Mouse (Mus musculus): ENCODE measurements around the gene Tab1. TPM values are rescaled to one million over a fixed set of nuclear protein-coding genes. Genes with fewer than 3 reads are reported as not detected.

Tab1 gene
- polyA plus RNA-seq, 1 experiment = 53.8 TPM

DNA sequence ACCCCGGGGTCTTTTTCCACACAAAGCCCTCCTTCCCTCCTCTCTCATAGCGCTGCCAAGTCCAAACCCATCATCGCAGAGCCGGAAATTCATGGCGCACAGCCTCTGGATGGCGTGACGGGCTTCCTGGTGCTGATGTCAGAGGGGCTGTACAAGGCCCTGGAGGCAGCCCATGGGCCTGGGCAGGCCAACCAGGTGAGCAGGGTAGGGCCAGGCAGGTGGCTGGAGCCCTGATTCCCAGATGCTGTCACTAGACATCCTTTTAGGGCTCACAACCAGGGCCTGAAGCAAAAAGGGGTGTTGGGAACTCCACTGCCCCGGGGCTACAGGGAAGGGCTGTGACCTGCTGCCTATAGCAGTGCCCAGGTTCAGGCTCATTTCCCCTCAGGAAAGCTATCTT, 22.8 kb downstream of the Tab1 start:
- no peak for DNase-seq
- Histone ChIP-seq H3K27me3 (ENCODE audit: control insufficient read depth, insufficient read depth, low read length) (no peaks in the 10 kb centered on the region), H3K4me3 (ENCODE audit: control insufficient read depth, insufficient read depth, low read length) (no peak overlapping the region), H3K27ac (ENCODE audit: control insufficient read depth, insufficient read depth, low read length) (no peak overlapping the region), H3K4me1 (replicated peaks; ENCODE audit: control insufficient read depth, insufficient read depth, low read length) (no peaks in the 10 kb centered on the region), H3K36me3 (ENCODE audit: control insufficient read depth, insufficient read depth, low read length) (peaks cover 74% of the 10 kb centered on the region)
- WGBS = 99% methylated on average over 8 of the region's 8 CpGs
- TF ChIP-seq CTCF (IDR thresholded peaks at IDR 0.05; ENCODE audit: borderline replicate concordance, control insufficient read depth, extremely low read depth, insufficient read depth, low read length, poor library complexity) (no peak), POLR2A (IDR thresholded peaks at IDR 0.05; ENCODE audit: control insufficient read depth, extremely low read depth, insufficient read depth, low read length, poor library complexity) (no peak)

GRCm38 (mm10) chr15:80157197-80157943, 24.4 kb downstream of the Tab1 start:
- no peak overlapping the region for H3K27ac ChIP-seq (ENCODE audit: control insufficient read depth, insufficient read depth, low read length)
- no peaks in the 10 kb centered on the region for H3K27me3 ChIP-seq (ENCODE audit: control insufficient read depth, insufficient read depth, low read length)
- no peak for TF ChIP-seq CTCF (IDR thresholded peaks at IDR 0.05; ENCODE audit: borderline replicate concordance, control insufficient read depth, extremely low read depth, insufficient read depth, low read length, poor library complexity)
- no peak for TF ChIP-seq POLR2A (IDR thresholded peaks at IDR 0.05; ENCODE audit: control insufficient read depth, extremely low read depth, insufficient read depth, low read length, poor library complexity)
- H3K4me3 ChIP-seq (ENCODE audit: control insufficient read depth, insufficient read depth, low read length) = no peak overlapping the region
- H3K4me1 ChIP-seq (replicated peaks; ENCODE audit: control insufficient read depth, insufficient read depth, low read length) = no peaks in the 10 kb centered on the region
- no peak for DNase-seq
- H3K36me3 ChIP-seq (ENCODE audit: control insufficient read depth, insufficient read depth, low read length) = peaks cover 83% of the 10 kb centered on the region
- 95% methylated on average over 22 of the region's 22 CpGs for WGBS

- DNase-seq = no peak
- 89% methylated on average over 5 of the region's 5 CpGs for WGBS
- H3K36me3 ChIP-seq (ENCODE audit: control insufficient read depth, insufficient read depth, low read length) = peaks cover 77% of the 10 kb centered on the region
- no peak overlapping the region for H3K4me3 ChIP-seq (ENCODE audit: control insufficient read depth, insufficient read depth, low read length)
- no peaks in the 10 kb centered on the region for H3K27me3 ChIP-seq (ENCODE audit: control insufficient read depth, insufficient read depth, low read length)
- TF ChIP-seq CTCF (IDR thresholded peaks at IDR 0.05; ENCODE audit: borderline replicate concordance, control insufficient read depth, extremely low read depth, insufficient read depth, low read length, poor library complexity) (no peak), POLR2A (IDR thresholded peaks at IDR 0.05; ENCODE audit: control insufficient read depth, extremely low read depth, insufficient read depth, low read length, poor library complexity) (no peak)
- no peaks in the 10 kb centered on the region for H3K4me1 ChIP-seq (replicated peaks; ENCODE audit: control insufficient read depth, insufficient read depth, low read length)
- no peak overlapping the region for H3K27ac ChIP-seq (ENCODE audit: control insufficient read depth, insufficient read depth, low read length)
These were observed 25.2 kb downstream of the Tab1 start for GRCm38 (mm10) chr15:80158001-80158706.

GRCm38 (mm10) chr15:80158707-80159090, 25.8 kb downstream of the Tab1 start:
- no peak for DNase-seq
- no peak overlapping the region for H3K27ac ChIP-seq (ENCODE audit: control insufficient read depth, insufficient read depth, low read length)
- no peaks in the 10 kb centered on the region for H3K27me3 ChIP-seq (ENCODE audit: control insufficient read depth, insufficient read depth, low read length)
- peaks cover 71% of the 10 kb centered on the region for H3K36me3 ChIP-seq (ENCODE audit: control insufficient read depth, insufficient read depth, low read length)
- no peak overlapping the region for H3K4me3 ChIP-seq (ENCODE audit: control insufficient read depth, insufficient read depth, low read length)
- no peaks in the 10 kb centered on the region for H3K4me1 ChIP-seq (replicated peaks; ENCODE audit: control insufficient read depth, insufficient read depth, low read length)
- WGBS = 94% methylated on average over 4 of the region's 4 CpGs
- TF ChIP-seq CTCF (IDR thresholded peaks at IDR 0.05; ENCODE audit: borderline replicate concordance, control insufficient read depth, extremely low read depth, insufficient read depth, low read length, poor library complexity) = no peak
- TF ChIP-seq POLR2A (IDR thresholded peaks at IDR 0.05; ENCODE audit: control insufficient read depth, extremely low read depth, insufficient read depth, low read length, poor library complexity) = no peak

DNA sequence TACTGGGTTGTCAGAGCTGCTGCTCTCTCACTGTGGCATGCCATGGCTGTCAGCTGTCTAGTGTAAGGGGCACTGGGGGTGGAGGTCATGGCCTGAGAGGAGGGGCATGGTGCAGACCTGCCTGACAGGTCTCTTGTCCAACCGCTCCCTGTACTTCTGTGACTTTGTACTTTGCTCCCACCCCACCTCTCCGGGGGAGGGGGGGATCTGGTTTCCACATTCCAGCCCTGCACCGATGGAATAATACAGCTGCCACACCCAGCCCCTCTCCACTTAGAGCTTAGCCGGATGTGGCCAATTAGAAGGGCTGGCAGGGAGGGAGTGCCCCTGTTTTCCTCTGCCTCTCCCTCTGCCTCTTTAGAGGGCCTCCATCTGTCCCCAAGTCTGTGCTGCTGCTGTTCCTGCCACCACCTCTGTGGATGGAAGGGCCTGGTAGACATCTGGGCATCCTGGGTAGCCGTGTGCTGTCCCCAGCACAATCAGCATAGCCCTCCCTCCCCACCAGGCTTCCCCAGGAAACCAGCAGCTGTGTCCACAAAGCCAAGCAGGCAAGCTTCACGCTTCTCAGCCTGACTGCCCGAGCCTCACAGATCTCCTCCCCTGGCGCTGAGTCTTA, 26.5 kb downstream of the Tab1 start:
- H3K4me1 ChIP-seq (replicated peaks; ENCODE audit: control insufficient read depth, insufficient read depth, low read length) = no peaks in the 10 kb centered on the region
- H3K27ac ChIP-seq (ENCODE audit: control insufficient read depth, insufficient read depth, low read length) = no peak overlapping the region
- H3K27me3 ChIP-seq (ENCODE audit: control insufficient read depth, insufficient read depth, low read length) = no peaks in the 10 kb centered on the region
- DNase-seq = no peak
- 86% methylated on average over 8 of the region's 8 CpGs for WGBS
- TF ChIP-seq CTCF (IDR thresholded peaks at IDR 0.05; ENCODE audit: borderline replicate concordance, control insufficient read depth, extremely low read depth, insufficient read depth, low read length, poor library complexity) (no peak), POLR2A (IDR thresholded peaks at IDR 0.05; ENCODE audit: control insufficient read depth, extremely low read depth, insufficient read depth, low read length, poor library complexity) (no peak)
- H3K36me3 ChIP-seq (ENCODE audit: control insufficient read depth, insufficient read depth, low read length) = peaks cover 64% of the 10 kb centered on the region
- H3K4me3 ChIP-seq (ENCODE audit: control insufficient read depth, insufficient read depth, low read length) = no peak overlapping the region

- WGBS = 94% methylated on average over 13 of the region's 13 CpGs
- no peak overlapping the region for H3K27ac ChIP-seq (ENCODE audit: control insufficient read depth, insufficient read depth, low read length)
- TF ChIP-seq POLR2A (IDR thresholded peaks at IDR 0.05; ENCODE audit: control insufficient read depth, extremely low read depth, insufficient read depth, low read length, poor library complexity) = no peak
- TF ChIP-seq CTCF (IDR thresholded peaks at IDR 0.05; ENCODE audit: borderline replicate concordance, control insufficient read depth, extremely low read depth, insufficient read depth, low read length, poor library complexity) = no peak
- H3K27me3 ChIP-seq (ENCODE audit: control insufficient read depth, insufficient read depth, low read length) = no peaks in the 10 kb centered on the region
- H3K4me3 ChIP-seq (ENCODE audit: control insufficient read depth, insufficient read depth, low read length) = no peak overlapping the region
- H3K4me1 ChIP-seq (replicated peaks; ENCODE audit: control insufficient read depth, insufficient read depth, low read length) = peaks cover 1% of the 10 kb centered on the region; the same call in 1 of the 2 replicates
- DNase-seq = no peak
- peaks cover 56% of the 10 kb centered on the region for H3K36me3 ChIP-seq (ENCODE audit: control insufficient read depth, insufficient read depth, low read length)
These were observed 27.3 kb downstream of the Tab1 start for GRCm38 (mm10) chr15:80160223-80160622.

Measured in thymus, adult 2 months (tissue).